Mouse (Mus musculus) megakaryocyte, embryonic 14.5 days (primary cell): Measurements from ENCODE around the gene Agpat3. TPM values are rescaled to one million over a fixed set of nuclear protein-coding genes. Genes with fewer than 3 reads are reported as not detected.

Experiments used
- H3K27me3 ChIP-seq: replicated peaks from 2 replicates; pipeline ENCODE3; 2012; ENCODE audit warnings: inconsistent platforms
- H3K36me3 ChIP-seq: replicated peaks from 2 replicates; pipeline ENCODE3; 2012; ENCODE audit warnings: low read length, inconsistent platforms, mixed read lengths
- H3K4me1 ChIP-seq: 2 replicates; pipeline ENCODE4 v1.6.1; 2012; ENCODE audit warnings: inconsistent platforms
- H3K4me3 ChIP-seq: replicated peaks from 2 replicates; pipeline ENCODE3; 2012; ENCODE audit warnings: moderate library complexity, mild to moderate bottlenecking, inconsistent platforms
- H3K9me3 ChIP-seq: 2 replicates; pipeline ENCODE4 v1.6.1; 2012; ENCODE audit warnings: inconsistent platforms
- FLI1 ChIP-seq: IDR thresholded peaks from 2 replicates; pipeline ENCODE4 v1.6.1; 2012; ENCODE audit warnings: low read length, inconsistent platforms, mixed read lengths
- GATA1 ChIP-seq: IDR thresholded peaks from 3 replicates; pipeline ENCODE4 v1.6.1; 2012; ENCODE audit warnings: mixed read lengths, low read length, inconsistent platforms, borderline replicate concordance
- polyA plus RNA-seq: library from polyadenylated mRNA; stranded (reverse); fragments of >175 nt; gene quantifications from 2 replicates; pipeline ENCODE4 v1.2.3, GENCODE M21; 2012; ENCODE audit warnings: low replicate concordance; ENCODE audit not compliant: insufficient read depth

Agpat3 gene
- polyA plus RNA-seq, 1 experiment: 205 TPM

DNA sequence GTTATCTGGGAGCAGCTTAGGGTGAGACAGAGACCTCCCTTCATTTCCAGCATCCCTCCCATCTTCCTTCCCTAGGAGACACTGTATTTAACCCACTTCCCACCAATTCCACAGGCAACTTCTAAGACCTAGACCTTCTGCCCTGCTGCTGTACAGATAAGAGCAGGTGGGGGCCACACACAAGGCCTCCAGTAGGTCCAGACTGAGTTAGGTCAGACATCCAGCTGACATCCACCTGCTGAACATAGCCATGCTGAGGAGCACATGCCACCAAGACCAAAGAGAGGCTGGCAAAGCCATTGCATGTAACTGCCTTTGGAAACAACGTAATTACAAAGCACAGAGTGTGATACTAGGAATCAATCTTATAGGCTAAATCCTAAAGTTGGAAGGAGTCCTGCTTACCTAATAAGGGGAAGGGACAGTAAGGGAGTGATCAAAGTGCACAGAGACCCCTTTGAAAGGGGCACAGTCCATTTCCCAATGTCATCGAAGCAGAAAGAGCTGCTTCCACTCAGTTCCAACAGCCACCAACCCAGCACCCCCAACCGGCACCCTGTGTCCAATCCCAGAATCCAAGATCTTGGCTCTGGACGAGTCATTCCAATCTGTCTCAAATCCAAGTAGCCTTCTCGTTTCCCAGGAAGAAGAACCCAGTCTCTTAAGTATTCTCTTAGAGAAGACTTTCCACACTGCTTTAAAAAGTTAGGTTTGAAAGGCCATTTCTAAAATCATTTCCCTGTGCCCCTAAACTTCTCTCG lies 1.3 kb downstream of the Agpat3 start:
- Histone ChIP-seq H3K4me1 (peaks cover 88% of the 10 kb centered on the region), H3K4me3 (peak overlapping the region; percentile 93), H3K9me3 (no peaks in the 10 kb centered on the region), H3K27me3 (peaks cover 5% of the 10 kb centered on the region), H3K36me3 (peaks cover 37% of the 10 kb centered on the region)
- TF ChIP-seq FLI1 (no peak), GATA1 (no peak)

DNA sequence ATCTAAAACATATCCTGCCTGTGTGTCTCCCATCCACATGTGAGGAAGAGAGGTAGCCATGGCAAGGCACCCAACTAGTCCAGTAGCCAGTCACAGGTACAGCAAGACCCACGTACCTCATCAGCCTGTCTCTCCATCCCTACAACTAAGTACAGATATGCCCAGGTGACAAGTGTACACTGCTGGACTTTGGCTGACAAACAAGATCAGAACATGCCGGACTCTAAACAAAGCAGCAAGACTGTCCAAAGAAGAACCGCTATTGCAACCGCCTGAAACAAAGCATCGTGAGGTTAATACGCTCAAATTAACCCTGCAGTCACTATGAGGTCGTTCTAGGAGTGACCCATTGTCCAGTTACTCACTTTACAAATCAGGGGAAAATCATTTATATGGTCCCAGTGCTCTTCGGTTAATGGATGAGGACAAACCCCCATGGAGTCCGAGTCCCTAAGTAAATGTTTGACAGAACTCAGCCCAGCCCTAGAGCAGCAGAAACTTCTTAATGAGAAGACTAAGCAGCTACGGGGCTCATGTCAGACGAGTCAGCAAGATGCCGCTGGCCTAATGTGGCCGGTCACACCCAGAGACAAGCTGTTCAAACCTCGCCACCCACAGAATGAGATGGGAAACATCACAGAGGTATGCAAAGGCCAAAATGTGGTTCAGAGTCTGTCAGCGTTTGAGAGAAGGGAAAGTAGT lies 2.7 kb downstream of the Agpat3 start:
- Histone ChIP-seq H3K4me1 (peaks cover 90% of the 10 kb centered on the region), H3K9me3 (no peaks in the 10 kb centered on the region), H3K4me3 (peak overlapping the region; percentile 93), H3K36me3 (peaks cover 50% of the 10 kb centered on the region), H3K27me3 (peaks cover 5% of the 10 kb centered on the region)
- TF ChIP-seq GATA1 (no peak), FLI1 (no peak)

DNA sequence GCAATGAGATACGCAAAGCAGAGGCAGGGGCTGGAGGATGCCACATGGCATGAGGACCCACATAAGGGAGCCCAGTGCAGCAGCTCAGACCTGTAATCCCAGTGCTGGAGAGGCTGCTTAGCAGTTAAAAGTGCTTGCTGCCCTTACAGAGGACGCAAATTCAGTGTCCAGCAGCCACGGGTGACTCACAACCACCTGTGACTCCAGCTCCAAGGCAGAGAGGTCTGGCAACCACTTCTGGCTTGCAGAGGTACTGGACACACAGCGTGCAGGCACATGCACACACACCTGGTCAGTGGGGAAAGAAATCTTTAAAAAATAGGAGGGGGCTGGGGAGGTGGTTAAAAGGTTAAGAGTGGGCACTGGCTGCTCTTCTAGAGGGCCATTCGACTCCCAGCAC lies 4.1 kb downstream of the Agpat3 start:
- peaks cover 90% of the 10 kb centered on the region for H3K4me1 ChIP-seq

DNA sequence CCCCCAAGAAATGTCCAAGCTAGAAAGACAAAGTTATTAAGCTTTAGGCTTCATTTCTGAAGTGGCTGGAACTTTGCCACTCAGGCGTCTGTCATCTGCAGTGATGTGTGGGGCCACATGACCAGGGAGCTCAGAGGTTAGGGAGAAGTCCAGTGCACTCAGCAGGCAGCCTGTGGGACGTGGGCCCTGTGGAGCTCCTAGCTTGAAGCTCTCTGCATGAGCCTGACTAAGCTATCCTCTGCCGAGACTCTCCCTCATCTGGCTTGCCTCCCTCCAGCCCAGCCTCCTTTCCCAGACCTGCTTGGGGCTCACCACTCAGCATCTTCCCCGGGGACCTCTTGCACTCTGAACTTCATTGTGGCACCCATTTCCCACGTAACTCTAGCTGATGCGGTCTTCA lies 4.8 kb downstream of the Agpat3 start:
- H3K9me3 ChIP-seq: no peaks in the 10 kb centered on the region
- H3K27me3 ChIP-seq: peaks cover 5% of the 10 kb centered on the region

More for the DNA sequence above, 4.1 kb downstream of the Agpat3 start:
- no peaks in the 10 kb centered on the region for H3K9me3 ChIP-seq
- TF ChIP-seq FLI1 (no peak), GATA1 (no peak)
- H3K4me3 ChIP-seq: no peak overlapping the region
- H3K27me3 ChIP-seq: peaks cover 5% of the 10 kb centered on the region
- peaks cover 64% of the 10 kb centered on the region for H3K36me3 ChIP-seq

DNA sequence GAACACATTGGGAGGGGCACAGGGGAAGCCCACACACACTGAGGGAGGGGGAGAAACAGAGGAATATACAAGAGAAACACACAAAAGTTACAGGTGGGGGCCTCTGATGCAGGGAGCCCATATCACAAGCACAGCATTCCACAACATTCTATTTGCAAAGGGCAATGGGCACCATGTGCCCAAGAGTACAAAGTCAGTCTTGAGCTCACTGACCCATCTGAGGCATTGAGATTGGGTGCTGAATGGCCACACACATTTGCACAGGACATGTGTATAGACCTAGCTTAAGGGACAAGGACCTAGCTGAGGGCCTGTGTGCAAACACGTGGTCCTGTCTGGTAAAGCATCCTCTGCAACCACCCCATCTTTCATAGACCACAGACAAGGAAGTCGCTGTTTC lies 6.8 kb downstream of the Agpat3 start:
- H3K27me3 ChIP-seq: peaks cover 5% of the 10 kb centered on the region
- H3K36me3 ChIP-seq: peaks cover 90% of the 10 kb centered on the region
- TF ChIP-seq FLI1: no peak
- TF ChIP-seq GATA1: no peak
- no peaks in the 10 kb centered on the region for H3K9me3 ChIP-seq
- H3K4me1 ChIP-seq: peaks cover 98% of the 10 kb centered on the region
- H3K4me3 ChIP-seq: peak overlapping the region; percentile 78

More for the DNA sequence above, 4.8 kb downstream of the Agpat3 start:
- Histone ChIP-seq H3K4me3 (no peak overlapping the region), H3K36me3 (peaks cover 71% of the 10 kb centered on the region), H3K4me1 (peaks cover 90% of the 10 kb centered on the region)
- no peak for TF ChIP-seq FLI1
- TF ChIP-seq GATA1: no peak

DNA sequence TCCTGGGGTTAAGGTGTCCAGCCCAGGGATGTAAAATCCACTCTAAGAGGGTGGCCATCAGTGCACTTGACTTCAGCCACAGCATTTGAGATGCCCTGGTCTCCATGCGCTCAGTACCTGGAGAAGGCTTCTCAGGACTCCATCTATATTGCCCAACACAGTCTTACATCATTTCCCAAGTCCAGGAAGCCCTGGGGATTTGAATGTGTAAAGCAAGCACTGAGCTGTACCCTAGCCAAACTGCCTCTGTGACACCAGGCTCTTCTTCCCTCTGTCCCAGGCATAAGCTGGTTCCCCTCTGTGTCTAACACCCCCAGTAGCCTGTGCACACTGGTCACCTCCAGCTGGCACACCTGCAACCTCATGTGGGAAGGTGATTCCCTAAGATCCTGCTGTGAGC lies 10.2 kb downstream of the Agpat3 start:
- Histone ChIP-seq H3K27me3 (no peaks in the 10 kb centered on the region), H3K4me1 (peaks cover 99% of the 10 kb centered on the region), H3K36me3 (peaks cover 89% of the 10 kb centered on the region), H3K4me3 (no peak overlapping the region), H3K9me3 (no peaks in the 10 kb centered on the region)
- TF ChIP-seq FLI1 (no peak), GATA1 (no peak)

DNA sequence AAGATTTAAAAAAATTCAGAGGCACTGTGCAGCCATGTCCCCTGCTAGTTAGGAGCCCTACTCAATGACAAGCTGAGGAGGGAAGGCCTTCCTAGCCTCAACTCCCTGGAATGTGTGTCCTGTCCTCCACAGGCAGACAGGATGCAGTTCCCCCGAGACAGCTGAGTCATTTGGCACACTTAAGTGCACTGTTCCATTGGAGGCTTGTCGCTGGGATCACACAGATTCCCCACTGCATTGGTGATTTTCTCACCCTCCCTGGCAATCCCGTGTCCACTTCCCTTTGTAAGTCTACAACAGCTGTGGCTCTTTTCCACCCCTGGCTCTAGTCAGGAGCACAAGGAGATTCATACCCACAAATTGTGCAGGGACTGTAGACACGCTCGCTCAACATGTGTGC lies 14.1 kb downstream of the Agpat3 start:
- Histone ChIP-seq H3K9me3 (no peaks in the 10 kb centered on the region), H3K36me3 (peaks cover 90% of the 10 kb centered on the region), H3K27me3 (no peaks in the 10 kb centered on the region), H3K4me1 (peaks cover 99% of the 10 kb centered on the region), H3K4me3 (peak overlapping the region; percentile 30)
- TF ChIP-seq FLI1 (no peak), GATA1 (no peak)

DNA sequence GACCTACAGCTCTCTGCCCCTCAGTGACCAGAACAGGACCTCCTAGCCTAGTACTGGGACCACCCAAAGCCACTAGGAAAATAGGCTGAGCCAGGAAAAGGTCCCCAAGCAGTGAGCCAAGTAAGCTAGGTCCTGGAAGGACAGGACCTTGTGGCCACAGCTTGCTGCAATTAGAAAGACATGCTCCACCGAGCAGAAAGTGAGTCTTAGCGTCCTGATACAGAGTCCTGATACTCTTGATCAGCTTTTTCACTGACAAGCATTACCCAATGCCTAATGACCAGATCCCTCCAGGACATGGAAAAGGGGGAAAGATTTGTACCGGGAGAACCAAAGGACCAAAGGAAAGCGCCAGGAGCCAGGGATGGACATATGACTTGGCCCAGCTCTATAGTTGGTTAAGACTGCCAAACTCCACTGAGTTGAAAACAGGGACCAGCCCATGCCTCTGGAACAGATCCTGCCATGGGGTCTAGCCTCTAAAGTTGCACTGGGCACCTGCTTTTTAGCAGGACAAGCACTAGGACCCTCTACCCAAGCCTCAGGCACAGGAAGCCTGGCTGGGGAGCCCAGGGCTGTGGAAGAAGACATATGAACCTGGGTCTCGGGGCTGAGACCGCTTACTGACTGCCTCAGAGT lies 17.2 kb downstream of the Agpat3 start:
- Histone ChIP-seq H3K36me3 (peaks cover 80% of the 10 kb centered on the region), H3K9me3 (no peaks in the 10 kb centered on the region), H3K4me1 (peaks cover 97% of the 10 kb centered on the region), H3K4me3 (no peak overlapping the region), H3K27me3 (no peaks in the 10 kb centered on the region)
- TF ChIP-seq FLI1 (no peak), GATA1 (no peak)

DNA sequence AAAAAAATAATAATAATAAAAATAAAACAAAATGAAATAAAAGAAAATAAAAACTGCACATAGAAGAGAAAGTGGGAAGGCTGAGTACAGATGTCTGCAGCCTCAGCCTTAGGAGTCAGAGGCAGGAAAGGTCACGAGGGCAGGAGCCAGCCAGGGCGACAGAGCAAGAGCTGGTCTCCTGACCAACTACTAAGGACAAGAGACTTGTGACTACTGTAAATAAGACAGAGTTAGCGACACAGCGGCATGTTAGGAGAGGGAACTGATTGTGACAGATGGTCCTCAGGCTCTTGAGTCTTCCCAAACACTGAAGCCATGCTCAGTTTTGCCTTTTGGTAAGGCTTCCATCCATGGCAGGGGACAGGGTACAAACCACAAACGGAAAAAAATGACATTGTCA lies 20.7 kb downstream of the Agpat3 start:
- Histone ChIP-seq H3K9me3 (no peaks in the 10 kb centered on the region), H3K4me1 (peaks cover 95% of the 10 kb centered on the region), H3K4me3 (peak overlapping the region; percentile 33), H3K27me3 (no peaks in the 10 kb centered on the region), H3K36me3 (peaks cover 83% of the 10 kb centered on the region)
- no peak for TF ChIP-seq FLI1
- TF ChIP-seq GATA1: no peak

DNA sequence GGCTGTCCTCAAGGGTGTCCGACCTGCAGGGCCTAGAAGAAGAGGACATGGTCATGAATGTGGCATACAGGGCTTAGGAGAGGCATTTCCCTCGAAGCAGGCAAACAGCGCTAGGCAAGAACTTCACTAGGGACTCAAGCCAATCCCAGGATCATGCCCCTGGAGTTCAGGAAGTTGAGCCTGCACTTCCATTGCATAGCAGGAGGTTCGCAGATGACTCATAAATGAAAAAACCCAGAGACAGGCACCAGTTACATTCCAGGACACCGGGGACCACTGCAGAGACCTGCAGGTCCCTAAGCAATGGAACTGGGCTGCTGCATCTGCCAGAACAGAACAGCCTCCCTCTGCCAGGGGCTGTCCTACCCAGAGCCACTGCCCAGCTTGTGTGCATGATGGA lies 23.0 kb downstream of the Agpat3 start:
- Histone ChIP-seq H3K4me3 (no peak overlapping the region), H3K27me3 (no peaks in the 10 kb centered on the region), H3K9me3 (no peaks in the 10 kb centered on the region), H3K36me3 (peaks cover 83% of the 10 kb centered on the region), H3K4me1 (peaks cover 94% of the 10 kb centered on the region)
- no peak for TF ChIP-seq GATA1
- TF ChIP-seq FLI1: no peak
